Mouse (Mus musculus): ENCODE results near the gene Dnajc4.
A peak's percentile ranks its signal among the peaks of the same experiment; 100 is the strongest.

- TF ChIP-seq CTCF (IDR thresholded peaks at IDR 0.05; ENCODE audit: borderline replicate concordance, control insufficient read depth, extremely low read depth, insufficient read depth, low read length, poor library complexity) (peak; percentile 35; the same call in 1 of the 2 replicates), POLR2A (IDR thresholded peaks at IDR 0.05; ENCODE audit: control insufficient read depth, extremely low read depth, insufficient read depth, low read length, poor library complexity) (peak; percentile 73)
Observed at GRCm38 (mm10) chr19:6942249-6942691, 50.1 kb downstream of the Dnajc4 start, which contains the start of gene Gpr137.

All from thymus, adult 2 months (tissue).